ENCODE assay signal across 7 mouse cellular contexts in genomic region chr11:69266253-69266652, GRCm38 (mm10). TPM values are rescaled to one million over a fixed set of nuclear protein-coding genes. Genes with fewer than 3 reads are reported as not detected.
DNase-seq lines count a peak whose midpoint lies in the region; ATAC-seq and TF ChIP-seq lines count a peak whose summit lies in the region.

No protein-coding gene starts in this region.

- WGBS in embryonic facial prominence, embryonic 14.5 days, result 18% methylated on average over 10 of the region's 10 CpGs
- WGBS in heart, postnatal 0 days, result 6% methylated on average over 10 of the region's 10 CpGs
- 16% methylated on average over 10 of the region's 10 CpGs for WGBS in neural tube, embryonic 13.5 days

- peak overlapping the region; percentile 29 for H3K4me2 ChIP-seq in embryonic facial prominence, embryonic 14.5 days (ENCODE audit: low read depth, low read length)
- H3K4me2 ChIP-seq in heart, postnatal 0 days (ENCODE audit: low read depth, low read length), result peak overlapping the region; percentile 52
- peak overlapping the region; percentile 39 for H3K4me2 ChIP-seq in neural tube, embryonic 13.5 days

- peak overlapping the region; percentile 3; the same call in 1 of the 2 replicates for H3K9ac ChIP-seq in embryonic facial prominence, embryonic 14.5 days (ENCODE audit: low read depth, low read length)
- peak overlapping the region; percentile 38; the same call in 1 of the 2 replicates for H3K9ac ChIP-seq in heart, postnatal 0 days (replicated peaks; ENCODE audit: low read depth, low read length)
- peak overlapping the region; percentile 43; the same call in 1 of the 2 replicates for H3K9ac ChIP-seq in neural tube, embryonic 13.5 days

- H3K4me1 ChIP-seq in embryonic facial prominence, embryonic 14.5 days (ENCODE audit: control insufficient read depth, insufficient read depth, low read length), result no peaks in the 10 kb centered on the region
- peaks cover 8% of the 10 kb centered on the region for H3K4me1 ChIP-seq in heart, postnatal 0 days (ENCODE audit: control insufficient read depth, insufficient read depth)
- peaks cover 22% of the 10 kb centered on the region for H3K4me1 ChIP-seq in neural tube, embryonic 13.5 days (replicated peaks)

- H3K4me3 ChIP-seq in embryonic facial prominence, embryonic 14.5 days (ENCODE audit: low read depth, low read length), result peak overlapping the region; percentile 9; the same call in 1 of the 2 replicates
- H3K4me3 ChIP-seq in heart, postnatal 0 days (ENCODE audit: low read depth, low read length), result peak overlapping the region; percentile 28
- H3K4me3 ChIP-seq in neural tube, embryonic 13.5 days, result peak overlapping the region; percentile 17; the same call in 1 of the 2 replicates

- H3K27ac ChIP-seq in embryonic facial prominence, embryonic 14.5 days (replicated peaks; ENCODE audit: low read depth, low read length), result no peak overlapping the region
- peak overlapping the region; percentile 88 for H3K27ac ChIP-seq in heart, postnatal 0 days (ENCODE audit: low read depth)
- peak overlapping the region; percentile 78 for H3K27ac ChIP-seq in neural tube, embryonic 13.5 days (replicated peaks)

- no peaks in the 10 kb centered on the region for H3K36me3 ChIP-seq in embryonic facial prominence, embryonic 14.5 days (ENCODE audit: control insufficient read depth, insufficient read depth, low read length)
- no peaks in the 10 kb centered on the region for H3K36me3 ChIP-seq in heart, postnatal 0 days (replicated peaks; ENCODE audit: control insufficient read depth, insufficient read depth, low read length)
- H3K36me3 ChIP-seq in neural tube, embryonic 13.5 days, result no peaks in the 10 kb centered on the region

- TF ChIP-seq EP300 in heart, postnatal 0 days (IDR thresholded peaks at IDR 0.05; ENCODE audit: low read depth), result peak; percentile 39; the same call in 1 of the 2 replicates

- ATAC-seq in embryonic facial prominence, embryonic 14.5 days (ENCODE audit: low read depth), result peak; percentile 71
- ATAC-seq in heart, postnatal 0 days (ENCODE audit: insufficient read depth, low read depth), result peak; percentile 92
- peak; percentile 85 for ATAC-seq in neural tube, embryonic 13.5 days (ENCODE audit: low read depth)
- ATAC-seq in erythroblast, adult 5-6 weeks (replicated peaks; ENCODE audit: low FRiP score, poor library complexity, severe bottlenecking), result no peak

- no peak for TF ChIP-seq CTCF in heart, postnatal 0 days (IDR thresholded peaks at IDR 0.05; ENCODE audit: low read depth)

- H3K27me3 ChIP-seq in embryonic facial prominence, embryonic 14.5 days (replicated peaks; ENCODE audit: control insufficient read depth, insufficient read depth, low read length), result no peaks in the 10 kb centered on the region
- H3K27me3 ChIP-seq in heart, postnatal 0 days (ENCODE audit: control insufficient read depth, insufficient read depth, low read length), result peaks cover 6% of the 10 kb centered on the region; the same call in 1 of the 2 replicates
- peaks cover 10% of the 10 kb centered on the region; the same call in 1 of the 2 replicates for H3K27me3 ChIP-seq in neural tube, embryonic 13.5 days

- no peaks in the 10 kb centered on the region for H3K9me3 ChIP-seq in embryonic facial prominence, embryonic 14.5 days (ENCODE audit: control insufficient read depth, low read length)
- no peaks in the 10 kb centered on the region for H3K9me3 ChIP-seq in heart, postnatal 0 days (replicated peaks; ENCODE audit: control insufficient read depth, low read length)
- H3K9me3 ChIP-seq in neural tube, embryonic 13.5 days, result no peaks in the 10 kb centered on the region

- peak; percentile 85 for DNase-seq in CD4-positive, CD25-positive, alpha-beta regulatory T cell, adult 2 months (ENCODE audit: low read depth, low spot score)
- DNase-seq in MN1 (ENCODE audit: low spot score), result peak; percentile 62
- DNase-seq in embryonic facial prominence, embryonic 14.5 days (ENCODE audit: low spot score), result peak; percentile 70
- DNase-seq in heart, postnatal 0 days (ENCODE audit: low spot score), result peak; percentile 80
- DNase-seq in layer of hippocampus, postnatal 36 days, result peak; percentile 54 to 63

RNA-seq across cellular contexts. Expression of gene Gucy2e, which starts 29.4 kb away (rescaled TPM):
- polyA plus RNA-seq in embryonic facial prominence, embryonic 14.5 days (2014; fragmentation: Nextera tagmentation; extraction: Ambion mirVana), result 0.15 and 0.33 TPM in 2 replicates
- total RNA-seq in heart, postnatal 0 days (2014; rRNA removed; ENCODE audit: low replicate concordance), result 0.27 TPM in 1 of 2 replicates, not detected in the other
- polyA plus RNA-seq in heart, postnatal 0 days (2015; fragmentation: Nextera tagmentation; extraction: Ambion mirVana), result 0.07 and 0.15 TPM in 2 replicates
- total RNA-seq in layer of hippocampus, postnatal 36 days (2021), result 1 to 10 TPM; 1.9 TPM
- 0.21 TPM in 2 replicates for polyA plus RNA-seq in neural tube, embryonic 13.5 days (2015; fragmentation: Nextera tagmentation; extraction: Ambion mirVana)
- not detected in 2 replicates for total RNA-seq in erythroblast, adult 5-6 weeks (2015; ENCODE audit: low replicate concordance)
- total RNA-seq in erythroblast, adult 5-6 weeks (2017; ENCODE audit: low replicate concordance), result under 0.01 TPM in 1 of 2 replicates, not detected in the other

RNA-seq across cellular contexts. Expression of gene Cntrob, which starts 57.3 kb away (rescaled TPM):
- polyA plus RNA-seq in embryonic facial prominence, embryonic 14.5 days (2014; fragmentation: Nextera tagmentation; extraction: Ambion mirVana), result 12.4 and 15.7 TPM in 2 replicates
- total RNA-seq in heart, postnatal 0 days (2014; rRNA removed; ENCODE audit: low replicate concordance), result 7.5 and 15.5 TPM in 2 replicates
- polyA plus RNA-seq in heart, postnatal 0 days (2015; fragmentation: Nextera tagmentation; extraction: Ambion mirVana), result 6.9 and 8.4 TPM in 2 replicates
- 10 to 100 TPM; 15.1 to 15.2 TPM for total RNA-seq in layer of hippocampus, postnatal 36 days (2021)
- polyA plus RNA-seq in neural tube, embryonic 13.5 days (2015; fragmentation: Nextera tagmentation; extraction: Ambion mirVana), result 20.9 and 21.0 TPM in 2 replicates
- total RNA-seq in erythroblast, adult 5-6 weeks (2015; ENCODE audit: low replicate concordance), result 2.9 and 7.3 TPM in 2 replicates
- 16.9 and 24.4 TPM in 2 replicates for total RNA-seq in erythroblast, adult 5-6 weeks (2017; ENCODE audit: low replicate concordance)

RNA-seq across cellular contexts. Expression of gene Trappc1, which starts 57.5 kb away (rescaled TPM):
- polyA plus RNA-seq in embryonic facial prominence, embryonic 14.5 days (2014; fragmentation: Nextera tagmentation; extraction: Ambion mirVana), result 147 and 164 TPM in 2 replicates
- 240 and 263 TPM in 2 replicates for total RNA-seq in heart, postnatal 0 days (2014; rRNA removed; ENCODE audit: low replicate concordance)
- polyA plus RNA-seq in heart, postnatal 0 days (2015; fragmentation: Nextera tagmentation; extraction: Ambion mirVana), result 180 and 186 TPM in 2 replicates
- 10 to 100 TPM; 66.5 to 66.6 TPM for total RNA-seq in layer of hippocampus, postnatal 36 days (2021)
- 225 and 229 TPM in 2 replicates for polyA plus RNA-seq in neural tube, embryonic 13.5 days (2015; fragmentation: Nextera tagmentation; extraction: Ambion mirVana)
- 33.2 and 43.7 TPM in 2 replicates for total RNA-seq in erythroblast, adult 5-6 weeks (2015; ENCODE audit: low replicate concordance)
- 12.7 and 24.8 TPM in 2 replicates for total RNA-seq in erythroblast, adult 5-6 weeks (2017; ENCODE audit: low replicate concordance)

RNA-seq across cellular contexts. Expression of gene Kcnab3, which starts 59.8 kb away (rescaled TPM):
- polyA plus RNA-seq in embryonic facial prominence, embryonic 14.5 days (2014; fragmentation: Nextera tagmentation; extraction: Ambion mirVana), result 1.7 and 2.0 TPM in 2 replicates
- total RNA-seq in heart, postnatal 0 days (2014; rRNA removed; ENCODE audit: low replicate concordance), result 1.1 and 2.8 TPM in 2 replicates
- polyA plus RNA-seq in heart, postnatal 0 days (2015; fragmentation: Nextera tagmentation; extraction: Ambion mirVana), result 1.1 and 1.4 TPM in 2 replicates
- 10 to 100 TPM; 21.4 to 21.8 TPM for total RNA-seq in layer of hippocampus, postnatal 36 days (2021)
- 5.5 and 5.7 TPM in 2 replicates for polyA plus RNA-seq in neural tube, embryonic 13.5 days (2015; fragmentation: Nextera tagmentation; extraction: Ambion mirVana)
- total RNA-seq in erythroblast, adult 5-6 weeks (2015; ENCODE audit: low replicate concordance), result not detected in 2 replicates
- total RNA-seq in erythroblast, adult 5-6 weeks (2017; ENCODE audit: low replicate concordance), result not detected in 2 replicates
